Comparison of ENCODE assay signal across 10 mouse cellular contexts in the genomic region with DNA sequence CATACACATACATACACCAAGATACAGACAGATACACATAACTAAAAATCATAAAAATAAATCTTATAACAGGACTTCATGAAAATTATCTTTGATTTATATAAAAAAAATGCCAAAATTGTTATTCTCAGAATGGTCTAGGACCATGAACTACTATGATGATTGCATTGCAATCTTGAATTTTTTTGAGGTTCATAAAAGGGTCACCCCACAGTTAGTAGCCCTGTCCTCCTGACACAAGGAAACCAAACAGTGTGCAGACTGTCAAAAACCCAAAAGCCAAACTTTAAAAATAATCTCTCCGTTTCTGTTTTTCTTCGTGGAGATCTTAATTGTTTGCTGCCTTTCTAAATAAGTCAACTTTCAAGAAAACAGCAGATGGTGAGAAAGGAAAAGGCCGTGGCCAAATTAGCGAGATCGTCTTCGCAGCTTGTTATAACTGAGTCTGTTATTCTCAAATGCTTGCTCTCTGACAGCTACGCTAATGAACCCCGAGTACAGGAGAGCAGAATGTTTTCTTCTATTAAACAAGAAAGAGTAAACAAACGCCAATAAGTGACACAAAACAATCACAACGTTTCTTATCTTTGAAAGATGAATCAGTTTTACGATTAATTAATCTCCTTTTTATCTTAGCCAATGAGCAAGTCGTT.
A peak's percentile ranks its signal among the peaks of the same experiment; 100 is the strongest.
DNase-seq lines count a peak whose midpoint lies in the region; ATAC-seq and TF ChIP-seq lines count a peak whose summit lies in the region.
"Had no signal": no experiment of that assay in that cellular context is flagged by ENCODE, and none has a peak within 500 bp of the region (broad histone marks: within the 10 kb centered on the region; RNA-seq: fewer than 3 reads in every experiment).

No protein-coding gene starts in this region.

- 46% methylated on average over 12 of the region's 12 CpGs for WGBS in heart, embryonic 14.5 days
- 29% methylated on average over 12 of the region's 12 CpGs for WGBS in lung, embryonic 16.5 days
- 37% methylated on average over 12 of the region's 12 CpGs for WGBS in hindbrain, postnatal 0 days
- 26% methylated on average over 12 of the region's 12 CpGs for WGBS in stomach, embryonic 15.5 days

- H3K36me3 ChIP-seq in heart, embryonic 14.5 days (ENCODE audit: control insufficient read depth, insufficient read depth, low read length): no peaks in the 10 kb centered on the region
- no peaks in the 10 kb centered on the region for H3K36me3 ChIP-seq in lung, embryonic 16.5 days (ENCODE audit: control insufficient read depth, insufficient read depth, low read length)
- no peaks in the 10 kb centered on the region for H3K36me3 ChIP-seq in hindbrain, postnatal 0 days (ENCODE audit: insufficient read depth, low read length)
- no peaks in the 10 kb centered on the region for H3K36me3 ChIP-seq in stomach, embryonic 15.5 days

- ATAC-seq in heart, embryonic 14.5 days (ENCODE audit: insufficient number of reproducible peaks, insufficient read depth, low FRiP score, low read depth): no peak
- ATAC-seq in lung, embryonic 16.5 days (ENCODE audit: low read depth): no peak
- no peak for ATAC-seq in hindbrain, postnatal 0 days
- no peak for ATAC-seq in stomach, embryonic 15.5 days (ENCODE audit: insufficient read depth, low FRiP score, low read depth)

- TF ChIP-seq CTCF in hindbrain, postnatal 0 days (IDR thresholded peaks at IDR 0.05; ENCODE audit: low read depth): no peak

- no peaks in the 10 kb centered on the region for H3K27me3 ChIP-seq in heart, embryonic 14.5 days (ENCODE audit: control insufficient read depth, insufficient read depth, low read length)
- no peaks in the 10 kb centered on the region for H3K27me3 ChIP-seq in lung, embryonic 16.5 days (ENCODE audit: control insufficient read depth, insufficient read depth, low read depth, low read length)
- H3K27me3 ChIP-seq in hindbrain, postnatal 0 days (ENCODE audit: insufficient read depth, low read length): no peaks in the 10 kb centered on the region
- no peaks in the 10 kb centered on the region for H3K27me3 ChIP-seq in stomach, embryonic 15.5 days (replicated peaks)

- no peak for DNase-seq in heart, postnatal 4 days
- DNase-seq in lung, postnatal 4 days: no peak
- DNase-seq in hindbrain, postnatal 0 days (ENCODE audit: low spot score): no peak
- DNase-seq in yolk sac, embryonic 10.5 days (ENCODE audit: low spot score): no peak
- no peak for DNase-seq in left cerebral cortex, postnatal 36 days (ENCODE audit: low spot score in 2 of 2)
- DNase-seq: kidney, postnatal 36 days; right cerebral cortex, postnatal 4 days had no signal

- peak overlapping the region in 1 of 2 experiments; percentile 18; a peak in 1 of 4 replicates for H3K4me3 ChIP-seq in heart, embryonic 14.5 days (ENCODE audit: control insufficient read depth in 1 of 2, insufficient read depth in 1 of 2, low read depth in 1 of 2, low read length in 2 of 2)
- H3K4me3 ChIP-seq in lung, embryonic 16.5 days (ENCODE audit: low read length): peak overlapping the region; percentile 10; the same call in 1 of the 2 replicates
- peak overlapping the region; percentile 28 for H3K4me3 ChIP-seq in hindbrain, postnatal 0 days (ENCODE audit: low read length)
- 0 out of 2 replicates have a peak overlapping the region, but pooled peaks have one; percentile 15 for H3K4me3 ChIP-seq in stomach, embryonic 15.5 days (replicated peaks)

- H3K9ac ChIP-seq in heart, embryonic 14.5 days (ENCODE audit: low read length): peak overlapping the region; percentile 22; the same call in 1 of the 2 replicates
- H3K9ac ChIP-seq in lung, embryonic 16.5 days (ENCODE audit: low read length): no peak overlapping the region
- H3K9ac ChIP-seq in hindbrain, postnatal 0 days (replicated peaks; ENCODE audit: low read length): peak overlapping the region; percentile 15; the same call in 1 of the 2 replicates
- no peak overlapping the region for H3K9ac ChIP-seq in stomach, embryonic 15.5 days

- no peak overlapping the region for H3K27ac ChIP-seq in heart, embryonic 14.5 days (replicated peaks in 1 of 2; ENCODE audit: control insufficient read depth in 1 of 2, insufficient read depth in 1 of 2, low read depth in 2 of 2, low read length in 2 of 2)
- H3K27ac ChIP-seq in lung, embryonic 16.5 days (ENCODE audit: low read length): no peak overlapping the region
- H3K27ac ChIP-seq in hindbrain, postnatal 0 days: no peak overlapping the region
- no peak overlapping the region for H3K27ac ChIP-seq in stomach, embryonic 15.5 days

- intact Hi-C loops in left cerebral cortex, postnatal 36 days (cut with DNase I): loop anchor here (2.0 to 5.0 kb wide), 2 partner anchors 114 to 490 kb away; no protein-coding TSS in a partner anchor

- peak overlapping the region; percentile 57 for H3K4me2 ChIP-seq in heart, embryonic 14.5 days (ENCODE audit: low read length)
- H3K4me2 ChIP-seq in lung, embryonic 16.5 days (ENCODE audit: low read depth, low read length): peak overlapping the region; percentile 45
- peak overlapping the region; percentile 50 for H3K4me2 ChIP-seq in hindbrain, postnatal 0 days (ENCODE audit: low read depth, low read length)
- H3K4me2 ChIP-seq in stomach, embryonic 15.5 days: peak overlapping the region; percentile 41

- H3K9me3 ChIP-seq in heart, embryonic 14.5 days (ENCODE audit: control insufficient read depth, low read length): no peaks in the 10 kb centered on the region
- no peaks in the 10 kb centered on the region for H3K9me3 ChIP-seq in lung, embryonic 16.5 days (ENCODE audit: control insufficient read depth, low read length)
- H3K9me3 ChIP-seq in hindbrain, postnatal 0 days (ENCODE audit: low read length): no peaks in the 10 kb centered on the region
- H3K9me3 ChIP-seq in stomach, embryonic 15.5 days: no peaks in the 10 kb centered on the region

- H3K4me1 ChIP-seq in heart, embryonic 14.5 days (ENCODE audit: control insufficient read depth in 2 of 2, insufficient read depth in 2 of 2, low read length in 2 of 2): no peaks in the 10 kb centered on the region
- no peaks in the 10 kb centered on the region for H3K4me1 ChIP-seq in lung, embryonic 16.5 days (replicated peaks; ENCODE audit: control insufficient read depth, insufficient read depth, low read length)
- H3K4me1 ChIP-seq in hindbrain, postnatal 0 days (ENCODE audit: insufficient read depth, low read length): no peaks in the 10 kb centered on the region
- no peaks in the 10 kb centered on the region for H3K4me1 ChIP-seq in stomach, embryonic 15.5 days

Comparison
In these comparisons a context has a peak if more than half of its experiments do, and no peak if none do; other contexts are left out.
1. H3K9ac ChIP-seq: peak in heart, embryonic 14.5 days (single experiment) and hindbrain, postnatal 0 days (single experiment); none in lung, embryonic 16.5 days (single experiment) and stomach, embryonic 15.5 days (single experiment).
2. Peak in every context shown above with its lines, with median percentiles within 50 percentile points of each other: H3K4me2 ChIP-seq.